Mouse (Mus musculus) lung, postnatal 0 days (tissue): Measurements from ENCODE around the gene Rabep1.

Experiments used
- CTCF ChIP-seq: IDR thresholded peaks from 2 replicates; pipeline ENCODE4 v1.5.1; 2016; ENCODE audit warnings: antibody characterized with exemption, mild to moderate bottlenecking
- EP300 ChIP-seq: IDR thresholded peaks from 2 replicates; pipeline ENCODE4 v1.6.1; 2016; ENCODE audit warnings: antibody characterized with exemption, mild to moderate bottlenecking, control low read depth

DNA sequence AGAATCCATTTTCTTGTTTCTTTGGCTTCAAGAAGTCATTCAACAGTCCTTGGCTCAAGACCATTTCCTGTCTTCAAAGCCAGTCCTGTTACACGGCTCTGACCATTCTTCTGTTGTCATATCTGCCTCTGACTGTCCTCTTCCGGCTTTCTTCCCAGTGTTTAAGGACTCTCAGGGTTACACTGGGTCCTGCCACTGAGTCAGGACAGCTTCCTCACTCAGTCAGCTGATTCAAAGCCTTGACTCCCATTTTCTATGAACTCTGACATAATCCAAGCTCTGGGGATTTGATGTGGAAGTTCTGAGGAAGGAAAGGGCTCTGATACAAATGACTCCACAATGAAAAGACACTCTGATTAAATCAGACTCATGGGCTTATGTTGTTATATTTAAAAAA, 41.7 kb upstream of the Rabep1 start:
- TF ChIP-seq CTCF = no peak
- TF ChIP-seq EP300 = no peak
